Mouse (Mus musculus) MEL (cell line): ENCODE results near the gene 6430548M08Rik. TPM values are rescaled to one million over a fixed set of nuclear protein-coding genes. Genes with fewer than 3 reads are reported as not detected.

Source experiments
- DNase-seq: peaks from one replicate; pipeline ENCODE4 v3.0.0; 2011; ENCODE audit warnings: low read depth, low spot score
- H3K27ac ChIP-seq: 2 replicates; pipeline ENCODE4 v1.5.1; 2012; ENCODE audit warnings: low read depth, mild to moderate bottlenecking, control low read depth, low read length, moderate library complexity; ENCODE audit not compliant: control insufficient read depth
- H3K27me3 ChIP-seq, 2 experiments: fragments of 150-350 bp in 1 of 2; sonication (generic) in 1 of 2; 2 replicates each; pipeline ENCODE4 v1.6.1; 2012; ENCODE audit warnings: low read length in 2 of 2, mild to moderate bottlenecking in 2 of 2, improper control_type of control experiment in 1 of 2, moderate library complexity in 1 of 2; ENCODE audit not compliant: insufficient read depth in 2 of 2, control insufficient read depth in 1 of 2
- H3K36me3 ChIP-seq, 2 experiments: 2 replicates each; pipeline ENCODE4 v1.6.1; 2012 to 2014; ENCODE audit warnings: low read length in 2 of 2, improper control_type of control experiment in 1 of 2, inconsistent platforms in 1 of 2, mild to moderate bottlenecking in 1 of 2; ENCODE audit not compliant: insufficient read depth in 2 of 2, control insufficient read depth in 1 of 2
- H3K4me1 ChIP-seq, 2 experiments: fragments of 150-350 bp in 1 of 2; sonication (generic) in 1 of 2; 2 replicates each; pipeline ENCODE4 v1.6.1; 2012; ENCODE audit warnings: low read length in 2 of 2, improper control_type of control experiment in 1 of 2, mild to moderate bottlenecking in 1 of 2; ENCODE audit not compliant: insufficient read depth in 2 of 2, control insufficient read depth in 1 of 2
- H3K4me3 ChIP-seq, 2 experiments: fragments of 150-350 bp in 1 of 2; sonication (generic) in 1 of 2; 2 replicates each; pipeline ENCODE4 v1.5.1; 2012; ENCODE audit warnings: low read depth in 2 of 2, low read length in 2 of 2, mild to moderate bottlenecking in 2 of 2, moderate library complexity in 2 of 2, control low read depth in 1 of 2, improper control_type of control experiment in 1 of 2; ENCODE audit not compliant: control insufficient read depth in 1 of 2, insufficient read depth in 1 of 2
- H3K79me2 ChIP-seq: 2 replicates; pipeline ENCODE4 v1.6.1; 2012; ENCODE audit warnings: mild to moderate bottlenecking, low read length, moderate library complexity; ENCODE audit not compliant: control insufficient read depth, poor library complexity, insufficient read depth
- H3K9ac ChIP-seq: 2 replicates; pipeline ENCODE4 v1.6.1; 2012; ENCODE audit warnings: low read depth, mild to moderate bottlenecking, control low read depth, low read length, moderate library complexity; ENCODE audit not compliant: control insufficient read depth, poor library complexity, severe bottlenecking
- H3K9me3 ChIP-seq: fragments of 150-350 bp; sonication (generic); replicated peaks from 2 replicates; pipeline ENCODE4 v1.6.1; 2012; ENCODE audit warnings: mild to moderate bottlenecking, low read length, improper control_type of control experiment, moderate library complexity; ENCODE audit not compliant: insufficient read depth
- BHLHE40 ChIP-seq: IDR thresholded peaks from 2 replicates; pipeline ENCODE4 v1.6.1; 2012; ENCODE audit warnings: low read depth, mild to moderate bottlenecking, inconsistent platforms, low read length, improper control_type of control experiment, borderline replicate concordance
- CHD2 ChIP-seq: IDR thresholded peaks from 2 replicates; pipeline ENCODE4 v1.6.1; 2011; ENCODE audit warnings: low read length, improper control_type of control experiment
- E2F4 ChIP-seq: IDR thresholded peaks from 2 replicates; pipeline ENCODE4 v1.6.1; 2011; ENCODE audit warnings: low read depth, low read length, improper control_type of control experiment, borderline replicate concordance
- ELF1 ChIP-seq: IDR thresholded peaks from 2 replicates; pipeline ENCODE4 v1.6.1; 2014; ENCODE audit warnings: low read depth, mild to moderate bottlenecking, inconsistent platforms, low read length, improper control_type of control experiment, moderate library complexity
- EP300 ChIP-seq, 2 experiments: IDR thresholded peaks; 2 replicates each; pipeline ENCODE4 v1.6.1; 2011; ENCODE audit warnings: improper control_type of control experiment in 2 of 2, low read length in 2 of 2, low read depth in 1 of 2, mild to moderate bottlenecking in 1 of 2
- ETS1 ChIP-seq: IDR thresholded peaks from 2 replicates; pipeline ENCODE4 v1.6.1; 2012; ENCODE audit warnings: low read depth, mild to moderate bottlenecking, inconsistent platforms, low read length, improper control_type of control experiment, moderate library complexity
- GABPA ChIP-seq: IDR thresholded peaks from 2 replicates; pipeline ENCODE4 v1.6.1; 2012; ENCODE audit warnings: low read depth, mild to moderate bottlenecking, inconsistent platforms, low read length, improper control_type of control experiment, moderate library complexity
- GATA1 ChIP-seq: IDR thresholded peaks from 2 replicates; pipeline ENCODE4 v1.6.1; 2011; ENCODE audit warnings: low read depth, low read length, improper control_type of control experiment
- JUND ChIP-seq: IDR thresholded peaks from 2 replicates; pipeline ENCODE4 v1.6.1; 2011; ENCODE audit warnings: low read depth, mild to moderate bottlenecking, improper control_type of control experiment, low read length
- MAFK ChIP-seq: IDR thresholded peaks from 2 replicates; pipeline ENCODE4 v1.6.1; 2011; ENCODE audit warnings: low read depth, mild to moderate bottlenecking, low read length, improper control_type of control experiment, borderline replicate concordance
- MAX ChIP-seq: IDR thresholded peaks from 2 replicates; pipeline ENCODE4 v1.6.1; 2011; ENCODE audit warnings: low read length, improper control_type of control experiment
- MEF2A ChIP-seq: IDR thresholded peaks from 2 replicates; pipeline ENCODE4 v1.6.1; 2014; ENCODE audit warnings: low read depth, mild to moderate bottlenecking, inconsistent platforms, low read length, improper control_type of control experiment; ENCODE audit not compliant: poor library complexity, insufficient replicate concordance, severe bottlenecking; ENCODE audit errors: extremely low read depth
- MYC ChIP-seq: IDR thresholded peaks from 2 replicates; pipeline ENCODE4 v1.6.1; 2011; ENCODE audit warnings: low read depth, mild to moderate bottlenecking, low read length, improper control_type of control experiment, moderate library complexity
- NELFE ChIP-seq: IDR thresholded peaks from 2 replicates; pipeline ENCODE4 v1.6.1; 2011; ENCODE audit warnings: low read depth, low read length, improper control_type of control experiment
- NRF1 ChIP-seq: IDR thresholded peaks from 2 replicates; pipeline ENCODE4 v1.6.1; 2014; ENCODE audit warnings: low read depth, mild to moderate bottlenecking, inconsistent platforms, low read length, improper control_type of control experiment, moderate library complexity; ENCODE audit not compliant: poor library complexity, insufficient read depth, severe bottlenecking
- POLR2A ChIP-seq, 2 experiments: IDR thresholded peaks; 2 replicates each; pipeline ENCODE4 v1.6.1; 2011 to 2012; ENCODE audit warnings: low read length in 2 of 2, mild to moderate bottlenecking in 2 of 2, control low read depth in 1 of 2, improper control_type of control experiment in 1 of 2, low read depth in 1 of 2, moderate library complexity in 1 of 2; ENCODE audit not compliant: control insufficient read depth in 1 of 2, insufficient read depth in 1 of 2, poor library complexity in 1 of 2
- POLR2AphosphoS2 ChIP-seq: IDR thresholded peaks from 2 replicates; pipeline ENCODE4 v1.6.1; 2011; ENCODE audit warnings: low read length, improper control_type of control experiment
- RAD21 ChIP-seq: IDR thresholded peaks from 2 replicates; pipeline ENCODE4 v1.6.1; 2011; ENCODE audit warnings: mild to moderate bottlenecking, low read depth, low read length, improper control_type of control experiment
- SMC3 ChIP-seq: IDR thresholded peaks from 2 replicates; pipeline ENCODE4 v1.6.1; 2011; ENCODE audit warnings: low read depth, low read length, improper control_type of control experiment
- USF1 ChIP-seq: IDR thresholded peaks from 2 replicates; pipeline ENCODE4 v1.6.1; 2014; ENCODE audit warnings: low read depth, mild to moderate bottlenecking, inconsistent platforms, low read length, improper control_type of control experiment, moderate library complexity
- ZC3H11A ChIP-seq: IDR thresholded peaks from 2 replicates; pipeline ENCODE4 v1.6.1; 2012; ENCODE audit warnings: low read depth, mild to moderate bottlenecking, inconsistent platforms, low read length, improper control_type of control experiment
- ZMIZ1 ChIP-seq: IDR thresholded peaks from 2 replicates; pipeline ENCODE4 v1.6.1; 2012; ENCODE audit warnings: low read depth, mild to moderate bottlenecking, inconsistent platforms, low read length, improper control_type of control experiment, moderate library complexity
- ZNF384 ChIP-seq: IDR thresholded peaks from 2 replicates; pipeline ENCODE4 v1.6.1; 2012; ENCODE audit warnings: low read depth, mild to moderate bottlenecking, inconsistent platforms, low read length, improper control_type of control experiment
- polyA plus RNA-seq, 2 experiments: library from polyadenylated mRNA; stranded (reverse) in 1 of 2; unstranded in 1 of 2; fragments of >175 nt in 1 of 2; fragments of >200 nt in 1 of 2; gene quantifications; 2 replicates each; pipeline versions ENCODE4 v1.2.1 to v1.2.4; 2012; ENCODE audit warnings: low replicate concordance in 2 of 2, low read depth in 1 of 2; ENCODE audit not compliant: insufficient read length in 2 of 2, insufficient read depth in 1 of 2, missing spikeins in 1 of 2
- total RNA-seq: library from RNA; depleted of rRNA; stranded (reverse); fragments of 300-350 nt; gene quantifications from 2 replicates; pipeline ENCODE4 v1.2.3, GENCODE M21; 2012

The 6430548M08Rik gene
- total and polyA plus RNA-seq, 3 experiments = 0.96 to 1.9 TPM; not detected in 1

DNA sequence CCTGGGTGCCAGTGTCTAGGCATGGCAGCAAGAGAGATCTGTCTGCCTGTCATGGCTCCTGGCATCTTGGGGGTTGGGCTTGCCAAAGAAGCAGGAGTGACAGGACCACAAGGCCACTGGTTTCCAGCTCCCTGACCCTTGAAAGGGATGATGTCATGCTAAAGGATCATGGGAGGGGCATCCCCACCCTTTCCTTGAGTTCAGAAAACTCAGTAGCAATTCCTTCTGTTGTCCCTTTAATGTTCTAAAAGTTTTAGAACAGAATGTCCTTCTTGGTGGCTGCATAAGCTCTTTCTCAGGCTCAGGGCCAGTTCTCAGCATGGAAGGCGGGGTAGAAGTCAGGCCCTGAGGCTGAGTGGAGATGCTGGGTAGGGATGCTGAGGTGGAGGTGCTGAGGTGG, 59.2 kb downstream of the 6430548M08Rik start:
- H3K4me3 ChIP-seq = no peak overlapping the region
- no peaks in the 10 kb centered on the region for H3K79me2 ChIP-seq
- H3K9ac ChIP-seq = no peak overlapping the region
- no peaks in the 10 kb centered on the region for H3K36me3 ChIP-seq
- H3K27me3 ChIP-seq = no peaks in the 10 kb centered on the region; a peak in 1 of 4 replicates
- H3K4me1 ChIP-seq = no peaks in the 10 kb centered on the region
- H3K27ac ChIP-seq = no peak overlapping the region
- TF ChIP-seq MAX = no peak
- TF ChIP-seq BHLHE40 = no peak
- TF ChIP-seq ZC3H11A = no peak
- TF ChIP-seq ETS1 = no peak
- no peak for TF ChIP-seq GABPA
- TF ChIP-seq MAFK = no peak
- TF ChIP-seq EP300 (IDR thresholded peaks at IDR 0.05; ENCODE audit: low read depth in 1 of 2, low read length in 2 of 2) = no peak
- TF ChIP-seq ZNF384 = no peak
- no peak for TF ChIP-seq ELF1
- TF ChIP-seq MYC = no peak
- TF ChIP-seq GATA1 = no peak
- TF ChIP-seq RAD21 = no peak
- no peak for TF ChIP-seq E2F4
- TF ChIP-seq, all 39 proteins: peak for 0
- no peaks in the 10 kb centered on the region for H3K9me3 ChIP-seq
- DNase-seq = no peak

DNA sequence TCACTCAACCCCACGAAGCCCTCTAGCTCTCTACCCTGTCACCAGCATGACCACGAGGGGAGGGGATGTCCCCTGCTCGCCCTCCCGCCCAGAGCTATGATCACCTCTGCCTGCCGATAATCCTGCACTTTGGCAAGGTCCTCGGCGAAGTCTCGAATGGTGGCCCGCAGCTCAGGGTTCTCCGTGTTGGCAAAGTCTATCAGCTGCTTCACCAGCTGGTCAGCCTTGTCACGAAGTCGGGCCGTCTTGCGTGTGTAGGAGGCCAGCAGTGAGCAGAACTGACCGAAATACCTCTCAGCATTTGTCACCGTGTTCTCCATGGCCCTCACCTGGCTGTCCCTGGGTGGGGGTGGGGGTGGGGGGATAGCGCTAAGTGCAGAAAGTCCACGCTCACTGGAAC, 60.7 kb downstream of the 6430548M08Rik start:
- no peak for DNase-seq
- Histone ChIP-seq H3K27ac (no peak overlapping the region), H3K4me3 (no peak overlapping the region), H3K79me2 (no peaks in the 10 kb centered on the region), H3K9me3 (no peaks in the 10 kb centered on the region), H3K27me3 (no peaks in the 10 kb centered on the region), H3K36me3 (no peaks in the 10 kb centered on the region), H3K4me1 (no peaks in the 10 kb centered on the region), H3K9ac (no peak overlapping the region)
- TF ChIP-seq GABPA (no peak), POLR2AphosphoS2 (no peak), MAFK (no peak), NRF1 (no peak), CHD2 (no peak), MEF2A (no peak), SMC3 (no peak), ZMIZ1 (no peak), USF1 (no peak), POLR2A (IDR thresholded peaks at IDR 0.05; ENCODE audit: control insufficient read depth in 1 of 2, insufficient read depth in 1 of 2, low read depth in 1 of 2, low read length in 2 of 2, poor library complexity in 1 of 2) (no peak), NELFE (no peak), RAD21 (no peak), JUND (no peak)
- TF ChIP-seq, all 39 proteins: peak for 0
